Mouse (Mus musculus) embryo, embryonic 11 days (tissue): ENCODE data around the gene Ankfy1.

Experiments
- DNase-seq: peaks from one replicate; pipeline ENCODE4 v3.0.0-alpha.2; 2015

The Ankfy1 gene

GRCm38 (mm10) chr11:72795455-72796295 lies 105.9 kb downstream of the Ankfy1 start, which contains the start of the genes Cyb5d2 and Zzef1:
Gene Cyb5d2, minus strand, starts transcription at chr11:72796142.
Gene Zzef1, plus strand, starts transcription at chr11:72796226.
- DNase-seq: peak; percentile 98

DNA sequence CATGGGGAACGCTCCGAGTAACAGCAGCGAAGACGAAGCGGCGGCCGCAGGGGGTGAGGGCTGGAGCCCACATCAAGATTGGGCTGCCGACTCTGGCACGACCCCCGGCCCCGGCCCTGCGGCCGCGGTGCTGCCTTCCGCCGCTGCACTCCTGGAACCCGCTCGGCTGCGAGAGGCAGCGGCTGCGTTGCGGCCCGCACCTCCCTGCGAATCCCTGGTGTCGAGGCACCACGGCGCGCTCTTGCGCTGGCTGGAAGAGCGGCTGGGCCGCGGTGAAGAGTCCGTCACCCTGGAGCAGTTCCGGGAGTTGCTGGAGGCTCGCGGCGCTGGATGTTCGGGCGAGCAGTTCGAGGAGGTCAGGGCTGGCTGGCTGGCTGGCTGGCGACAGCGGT lies 106.5 kb downstream of the Ankfy1 start:
- DNase-seq: no peak

GRCm38 (mm10) chr11:72796773-72797338 lies 107.0 kb downstream of the Ankfy1 start:
- DNase-seq: peak; percentile 1

- no peak for DNase-seq
These were observed 108.3 kb downstream of the Ankfy1 start for GRCm38 (mm10) chr11:72798112-72798511.

DNA sequence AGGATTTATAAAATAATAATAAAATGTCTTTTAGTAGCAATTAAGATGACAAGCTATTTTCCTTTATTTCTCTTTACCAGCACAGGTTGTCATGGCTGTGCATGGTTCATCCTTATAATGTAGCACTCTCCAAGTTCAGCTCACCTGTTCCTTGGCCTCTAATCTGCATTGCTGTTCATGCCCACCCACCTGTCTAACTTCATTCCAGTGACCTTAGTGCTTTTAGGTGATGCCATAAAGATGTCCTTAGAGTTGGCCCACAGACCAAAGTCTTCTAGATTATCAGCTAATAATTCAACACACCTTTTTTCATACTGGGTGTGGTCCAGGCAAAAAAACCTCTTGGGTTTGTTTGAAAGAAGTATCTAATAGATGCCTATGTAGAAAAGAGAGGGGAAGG lies 111.4 kb downstream of the Ankfy1 start:
- DNase-seq: no peak

DNA sequence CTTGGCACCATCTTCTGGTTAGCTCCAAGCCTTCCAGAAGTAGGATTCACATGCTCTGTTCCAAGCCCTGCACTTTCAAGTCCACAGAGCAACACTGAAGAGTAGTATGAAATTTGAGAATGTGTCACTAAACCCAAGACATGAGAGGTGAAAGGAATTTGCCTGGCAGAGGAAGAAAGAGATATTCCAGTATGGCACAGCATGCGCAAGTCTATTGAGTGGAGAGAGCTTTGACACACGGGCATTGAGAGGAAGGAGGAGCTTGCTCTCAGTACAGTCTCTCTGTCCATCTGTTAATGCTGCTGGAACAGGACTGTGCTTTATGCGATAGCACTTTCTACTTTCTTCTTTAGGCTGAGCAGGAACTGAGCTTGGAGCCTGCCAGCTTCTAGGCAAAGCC lies 113.2 kb downstream of the Ankfy1 start:
- DNase-seq: no peak

DNA sequence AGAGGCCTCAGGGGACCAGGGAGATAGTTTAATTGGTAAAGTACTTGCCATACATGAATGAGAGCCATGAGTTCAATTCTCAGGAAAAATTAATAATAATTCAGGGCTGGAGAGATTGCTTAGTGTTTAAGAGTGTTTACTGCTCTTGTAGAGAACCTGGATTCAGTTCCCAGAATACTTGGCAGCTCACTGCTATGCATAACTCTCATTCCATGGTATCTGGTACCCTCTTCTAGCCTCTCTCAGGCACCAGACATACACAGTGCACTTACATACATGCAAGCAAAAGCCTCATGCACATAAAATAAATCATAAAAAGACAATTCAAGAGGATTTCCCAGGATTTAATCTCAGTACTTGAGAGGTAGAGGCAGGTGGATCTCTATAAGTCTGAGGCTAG lies 114.8 kb downstream of the Ankfy1 start:
- DNase-seq: no peak

GRCm38 (mm10) chr11:72805232-72805631 lies 115.4 kb downstream of the Ankfy1 start:
- DNase-seq: no peak

DNA sequence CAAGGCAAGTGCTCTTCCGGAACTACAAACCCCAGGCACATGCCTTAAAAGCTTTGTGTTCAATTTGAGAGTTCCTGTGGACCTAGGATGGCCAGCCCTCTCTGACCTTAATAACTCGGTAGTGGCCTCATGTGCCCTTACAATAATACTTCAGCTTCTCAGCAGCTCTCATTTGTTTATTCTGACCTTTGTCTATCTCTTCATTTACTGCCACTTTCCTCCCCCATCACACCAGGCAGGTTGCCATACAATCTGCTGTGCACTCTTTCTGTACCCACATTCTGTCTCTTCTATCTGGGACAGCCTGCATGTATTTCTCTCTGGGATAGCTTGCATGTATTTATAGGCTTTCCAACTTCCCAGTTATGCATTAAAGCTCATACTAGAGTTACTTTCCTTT lies 116.8 kb downstream of the Ankfy1 start:
- DNase-seq: no peak

DNA sequence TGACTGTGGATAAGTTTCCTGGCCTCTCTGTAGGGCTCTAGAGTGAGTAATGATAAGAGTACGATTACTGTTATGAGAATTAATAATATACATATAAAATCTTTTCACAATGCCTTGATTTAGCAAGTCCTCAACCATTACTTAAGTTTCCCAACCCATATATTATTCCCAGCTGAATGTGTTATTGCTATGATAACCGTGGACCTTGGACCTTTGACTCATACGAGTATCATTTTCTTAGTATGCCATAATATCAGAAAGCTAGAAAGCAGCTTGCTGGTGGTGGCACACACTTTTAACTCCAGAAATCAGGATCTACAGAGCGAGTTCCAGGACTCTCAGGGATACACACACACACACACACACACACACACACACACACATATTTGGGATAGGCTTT lies 118.2 kb downstream of the Ankfy1 start:
- DNase-seq: no peak

DNA sequence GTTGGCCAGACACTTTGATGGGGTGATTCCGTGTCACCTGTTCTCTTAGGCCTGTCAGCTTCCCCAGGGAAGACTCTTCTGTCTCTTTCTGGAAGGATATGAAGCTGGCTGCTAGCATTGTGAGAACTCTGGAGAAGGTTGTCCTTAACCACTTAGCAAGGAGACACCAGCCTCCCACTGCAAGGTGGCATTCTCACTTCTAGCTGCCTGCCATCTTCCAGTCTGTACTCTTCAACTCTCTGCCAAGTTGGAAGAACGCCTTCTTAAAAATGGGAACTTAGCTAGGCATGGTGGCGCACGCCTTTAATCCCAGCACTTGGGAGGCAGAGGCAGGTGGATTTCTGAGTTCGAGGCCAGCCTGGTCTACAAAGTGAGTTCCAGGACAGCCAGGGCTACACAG lies 123.9 kb downstream of the Ankfy1 start:
- no peak for DNase-seq

GRCm38 (mm10) chr11:72814188-72814587 lies 124.4 kb downstream of the Ankfy1 start:
- peak; percentile 1 for DNase-seq

- no peak for DNase-seq
These were observed 127.1 kb downstream of the Ankfy1 start for GRCm38 (mm10) chr11:72816859-72817258.

DNA sequence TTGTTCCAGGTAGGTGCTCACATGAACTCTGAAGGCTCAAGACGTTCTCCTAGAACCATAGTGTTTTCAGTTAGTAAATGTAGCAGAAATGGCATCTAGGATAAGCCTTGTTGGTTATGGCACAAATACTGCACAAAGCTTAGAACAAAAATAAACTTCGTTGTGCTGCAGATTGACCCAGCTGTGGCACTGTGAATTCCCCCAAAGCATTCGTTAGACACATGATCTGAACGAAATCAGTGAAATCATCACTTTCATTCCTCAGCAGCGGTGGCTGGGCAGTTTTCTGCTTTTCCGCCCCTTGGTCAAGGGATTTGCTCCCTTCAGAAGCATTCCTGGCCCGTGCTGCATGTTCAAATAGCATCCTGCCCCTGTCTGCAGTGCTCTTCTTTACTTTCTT lies 128.3 kb downstream of the Ankfy1 start:
- no peak for DNase-seq

- DNase-seq: no peak
These were observed 131.2 kb downstream of the Ankfy1 start for GRCm38 (mm10) chr11:72821041-72821440.
